Mouse (Mus musculus) midbrain, postnatal 0 days (tissue): Measurements from ENCODE around the gene Pvalb. TPM values are rescaled to one million over a fixed set of nuclear protein-coding genes. Genes with fewer than 3 reads are reported as not detected.
A peak's percentile ranks its signal among the peaks of the same experiment; 100 is the strongest.

ENCODE experiments used
- ATAC-seq: fragments of 200-750 bp; cut with Nextera tagmentation; 2 replicates; pipeline ENCODE4 v1.8.0; 2017; ENCODE audit warnings: moderate number of reproducible peaks, mild to moderate bottlenecking, moderate TSS enrichment, moderate library complexity; ENCODE audit not compliant: low FRiP score
- DNase-seq: peaks from one replicate; pipeline ENCODE4 v3.0.0-alpha.2; 2015; ENCODE audit warnings: low spot score
- H3K27ac ChIP-seq: fragments of 300-500 bp; sonication (generic); 2 replicates; pipeline ENCODE4 v1.5.1; 2014; ENCODE audit warnings: low read depth, mild to moderate bottlenecking, low read length, mixed read lengths
- H3K27me3 ChIP-seq: fragments of 300-500 bp; sonication (generic); 2 replicates; pipeline ENCODE4 v1.6.1; 2014; ENCODE audit warnings: low read length, control low read depth, mixed read lengths; ENCODE audit not compliant: insufficient read depth
- H3K36me3 ChIP-seq: fragments of 300-500 bp; sonication (generic); 2 replicates; pipeline ENCODE4 v1.6.1; 2014; ENCODE audit warnings: low read length, control low read depth, mixed read lengths; ENCODE audit not compliant: insufficient read depth
- H3K4me1 ChIP-seq: fragments of 300-500 bp; sonication (generic); 2 replicates; pipeline ENCODE4 v1.6.1; 2014; ENCODE audit warnings: mild to moderate bottlenecking, control low read depth, antibody characterized with exemption, low read length, mixed read lengths; ENCODE audit not compliant: insufficient read depth
- H3K4me2 ChIP-seq: fragments of 300-500 bp; sonication (generic); 2 replicates; pipeline ENCODE4 v1.6.1; 2014; ENCODE audit warnings: low read depth, mild to moderate bottlenecking, low read length, mixed read lengths; ENCODE audit not compliant: poor library complexity, severe bottlenecking
- H3K4me3 ChIP-seq: fragments of 300-500 bp; sonication (generic); 2 replicates; pipeline ENCODE4 v1.5.1; 2014; ENCODE audit warnings: low read depth, mild to moderate bottlenecking, low read length, moderate library complexity
- H3K9ac ChIP-seq: fragments of 300-500 bp; sonication (generic); replicated peaks from 2 replicates; pipeline ENCODE4 v1.6.1; 2014; ENCODE audit warnings: mild to moderate bottlenecking, low read length, moderate library complexity, mixed read lengths; ENCODE audit not compliant: poor library complexity, severe bottlenecking
- H3K9me3 ChIP-seq: fragments of 300-500 bp; sonication (generic); 2 replicates; pipeline ENCODE4 v1.6.1; 2016; ENCODE audit warnings: low read length, control low read depth
- CTCF ChIP-seq: IDR thresholded peaks from 2 replicates; pipeline ENCODE4 v1.5.1; 2016; ENCODE audit warnings: antibody characterized with exemption, mild to moderate bottlenecking
- WGBS: fragments of 180-500 bp; shearing (Covaris S2); extraction: QIAGEN DNeasy Blood & Tissue Kit; methylation state at CpG from one replicate; pipeline ENCODE4 v1.1.7; 2014; 5-methylcytosine and 5-hydroxymethylcytosine counted together
- polyA plus RNA-seq: library from polyadenylated mRNA; unstranded; fragments of >200 nt; fragmentation: Nextera tagmentation; extraction: Ambion mirVana; gene quantifications from 2 replicates; pipeline ENCODE4 v1.2.1, GENCODE M21; 2015
- total RNA-seq: library from RNA; depleted of rRNA; stranded (reverse); fragments of >200 nt; gene quantifications from 2 replicates; pipeline ENCODE4 v1.2.3, GENCODE M21; 2014

Gene Pvalb
- total and polyA plus RNA-seq, 2 experiments from 2014 or later = 1.9 to 3.6 TPM

- peaks cover 7% of the 10 kb centered on the region; the same call in 1 of the 2 replicates for H3K27me3 ChIP-seq
- ATAC-seq = no peak
- no peak overlapping the region for H3K4me2 ChIP-seq
- no peak overlapping the region for H3K9ac ChIP-seq
- no peaks in the 10 kb centered on the region for H3K9me3 ChIP-seq
- no peak for DNase-seq
- H3K27ac ChIP-seq = no peak overlapping the region
- H3K36me3 ChIP-seq = no peaks in the 10 kb centered on the region
- WGBS = 84% methylated on average over 3 of the region's 3 CpGs
- H3K4me1 ChIP-seq = no peaks in the 10 kb centered on the region
- no peak overlapping the region for H3K4me3 ChIP-seq
- TF ChIP-seq CTCF = no peak
These were observed 17.7 kb downstream of the Pvalb start for GRCm38 (mm10) chr15:78188546-78188945.

- no peak for DNase-seq
- Histone ChIP-seq H3K27me3 (peaks cover 7% of the 10 kb centered on the region; the same call in 1 of the 2 replicates), H3K4me3 (no peak overlapping the region), H3K4me2 (no peak overlapping the region), H3K9ac (no peak overlapping the region), H3K36me3 (no peaks in the 10 kb centered on the region), H3K4me1 (peaks cover 2% of the 10 kb centered on the region; the same call in 1 of the 2 replicates), H3K9me3 (no peaks in the 10 kb centered on the region), H3K27ac (no peak overlapping the region)
- no peak for ATAC-seq
- no peak for TF ChIP-seq CTCF
- 72% methylated on average over 5 of the region's 5 CpGs for WGBS
These were observed 19.3 kb downstream of the Pvalb start for GRCm38 (mm10) chr15:78186906-78187305.

DNA sequence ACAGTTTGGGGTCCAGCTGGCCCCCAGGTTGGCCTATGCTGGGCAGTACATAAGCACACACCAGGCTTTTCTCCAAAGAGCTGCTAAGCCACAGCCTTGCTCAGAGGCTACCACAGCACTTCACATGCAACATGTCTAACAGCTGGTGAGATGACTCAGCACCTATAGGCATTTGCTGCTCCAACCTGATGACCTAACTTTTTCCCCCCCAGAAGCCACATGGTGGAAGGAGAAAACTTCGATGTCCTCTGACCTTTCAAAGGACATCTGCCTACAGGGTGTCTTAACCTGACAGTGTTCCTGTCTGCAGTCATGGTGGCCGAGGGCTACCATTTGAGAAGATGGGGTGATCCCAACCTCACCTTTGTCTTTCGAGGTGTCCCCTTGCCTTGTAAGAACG, 20.6 kb downstream of the Pvalb start:
- no peak overlapping the region for H3K9ac ChIP-seq
- H3K27me3 ChIP-seq = peaks cover 7% of the 10 kb centered on the region; the same call in 1 of the 2 replicates
- H3K9me3 ChIP-seq = no peaks in the 10 kb centered on the region
- no peak overlapping the region for H3K4me2 ChIP-seq
- DNase-seq (no peak), ATAC-seq (no peak)
- H3K36me3 ChIP-seq = no peaks in the 10 kb centered on the region
- no peak for TF ChIP-seq CTCF
- H3K4me1 ChIP-seq = peaks cover 7% of the 10 kb centered on the region
- no peak overlapping the region for H3K27ac ChIP-seq
- 92% methylated on average over 4 of the region's 4 CpGs for WGBS
- H3K4me3 ChIP-seq = no peak overlapping the region

DNA sequence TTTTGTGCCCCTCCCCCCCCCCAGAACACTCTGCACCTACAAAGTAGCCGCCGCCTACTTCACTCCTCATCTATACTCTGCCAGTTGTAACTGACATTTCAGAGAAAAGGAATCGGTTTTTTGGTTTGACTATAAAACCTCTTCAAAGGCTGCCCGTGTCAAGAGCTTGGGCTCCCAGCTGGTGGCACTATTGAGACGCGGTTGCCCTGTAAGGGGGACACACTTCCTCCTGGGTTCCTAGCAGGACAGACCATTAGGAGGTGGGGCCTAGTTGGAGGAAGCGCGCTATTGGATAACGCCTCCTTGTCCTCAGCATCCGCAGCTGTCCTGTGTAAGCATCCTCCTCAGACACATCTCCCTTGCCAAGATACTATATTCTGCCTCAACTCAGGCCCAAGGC, 21.3 kb downstream of the Pvalb start:
- H3K4me2 ChIP-seq = no peak overlapping the region
- H3K27me3 ChIP-seq = peaks cover 7% of the 10 kb centered on the region; the same call in 1 of the 2 replicates
- H3K4me3 ChIP-seq = no peak overlapping the region
- peaks cover 7% of the 10 kb centered on the region for H3K4me1 ChIP-seq
- no peaks in the 10 kb centered on the region for H3K36me3 ChIP-seq
- H3K9ac ChIP-seq = no peak overlapping the region
- peak; percentile 62; the same call in 1 of the 2 replicates for ATAC-seq
- peak; percentile 86 for DNase-seq
- peak; percentile 76 for TF ChIP-seq CTCF
- H3K9me3 ChIP-seq = no peaks in the 10 kb centered on the region
- no peak overlapping the region for H3K27ac ChIP-seq
- 5% methylated on average over 10 of the region's 10 CpGs for WGBS

DNA sequence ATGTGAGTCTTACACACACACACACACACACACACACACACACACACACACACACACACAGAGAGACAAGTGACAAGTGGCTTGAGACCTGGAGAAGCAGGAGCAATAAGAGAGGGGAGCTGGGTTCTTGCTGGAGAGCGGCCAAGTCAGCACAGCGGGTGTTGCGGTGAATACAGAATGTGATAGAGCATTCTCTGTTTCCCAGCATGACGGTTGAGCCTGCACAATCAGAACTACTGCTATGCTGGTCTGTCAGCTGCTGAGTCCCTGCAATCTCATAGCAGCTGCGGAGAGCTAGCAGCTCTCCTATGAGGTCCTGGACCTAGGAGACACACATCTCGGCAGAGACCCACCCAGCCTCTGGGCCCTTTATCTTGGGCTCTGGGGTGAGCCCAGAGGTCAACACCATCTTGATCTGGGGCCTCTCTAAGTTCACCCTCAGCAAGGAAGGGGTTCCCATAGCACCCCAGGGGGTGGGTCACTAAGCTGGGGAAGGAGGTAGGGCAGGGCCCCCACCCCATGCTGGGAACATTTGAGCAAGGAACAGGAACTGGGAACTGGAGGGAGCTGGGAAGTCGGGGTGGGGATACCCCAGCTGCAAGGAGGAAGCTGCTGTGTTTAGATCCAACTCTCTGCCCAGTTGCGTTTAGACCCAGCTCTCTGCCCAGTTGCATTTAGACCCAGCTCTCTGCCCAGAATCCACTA, 24.3 kb downstream of the Pvalb start:
- H3K4me2 ChIP-seq = no peak overlapping the region
- ATAC-seq = 0 out of 2 replicates have a peak, but pooled peaks have one; percentile 14

GRCm38 (mm10) chr15:78179775-78180174, 26.4 kb downstream of the Pvalb start:
- Histone ChIP-seq H3K9ac (no peak overlapping the region), H3K27me3 (peaks cover 7% of the 10 kb centered on the region; the same call in 1 of the 2 replicates), H3K4me2 (no peak overlapping the region), H3K36me3 (no peaks in the 10 kb centered on the region), H3K9me3 (no peaks in the 10 kb centered on the region), H3K27ac (no peak overlapping the region), H3K4me3 (no peak overlapping the region), H3K4me1 (peaks cover 11% of the 10 kb centered on the region)
- ATAC-seq = no peak
- 82% methylated on average over 3 of the region's 3 CpGs for WGBS
- DNase-seq = no peak
- no peak for TF ChIP-seq CTCF

More for the DNA sequence above, 24.3 kb downstream of the Pvalb start:
- 12% methylated on average over 8 of the region's 8 CpGs for WGBS
- Histone ChIP-seq H3K27me3 (peaks cover 7% of the 10 kb centered on the region; the same call in 1 of the 2 replicates), H3K36me3 (no peaks in the 10 kb centered on the region), H3K9me3 (no peaks in the 10 kb centered on the region), H3K4me3 (no peak overlapping the region), H3K9ac (no peak overlapping the region), H3K4me1 (peaks cover 7% of the 10 kb centered on the region), H3K27ac (peak overlapping the region; percentile 27)
- DNase-seq = peak; percentile 92
- TF ChIP-seq CTCF = no peak
